8 mouse cellular contexts compared by ENCODE assay signal in the genomic region with DNA sequence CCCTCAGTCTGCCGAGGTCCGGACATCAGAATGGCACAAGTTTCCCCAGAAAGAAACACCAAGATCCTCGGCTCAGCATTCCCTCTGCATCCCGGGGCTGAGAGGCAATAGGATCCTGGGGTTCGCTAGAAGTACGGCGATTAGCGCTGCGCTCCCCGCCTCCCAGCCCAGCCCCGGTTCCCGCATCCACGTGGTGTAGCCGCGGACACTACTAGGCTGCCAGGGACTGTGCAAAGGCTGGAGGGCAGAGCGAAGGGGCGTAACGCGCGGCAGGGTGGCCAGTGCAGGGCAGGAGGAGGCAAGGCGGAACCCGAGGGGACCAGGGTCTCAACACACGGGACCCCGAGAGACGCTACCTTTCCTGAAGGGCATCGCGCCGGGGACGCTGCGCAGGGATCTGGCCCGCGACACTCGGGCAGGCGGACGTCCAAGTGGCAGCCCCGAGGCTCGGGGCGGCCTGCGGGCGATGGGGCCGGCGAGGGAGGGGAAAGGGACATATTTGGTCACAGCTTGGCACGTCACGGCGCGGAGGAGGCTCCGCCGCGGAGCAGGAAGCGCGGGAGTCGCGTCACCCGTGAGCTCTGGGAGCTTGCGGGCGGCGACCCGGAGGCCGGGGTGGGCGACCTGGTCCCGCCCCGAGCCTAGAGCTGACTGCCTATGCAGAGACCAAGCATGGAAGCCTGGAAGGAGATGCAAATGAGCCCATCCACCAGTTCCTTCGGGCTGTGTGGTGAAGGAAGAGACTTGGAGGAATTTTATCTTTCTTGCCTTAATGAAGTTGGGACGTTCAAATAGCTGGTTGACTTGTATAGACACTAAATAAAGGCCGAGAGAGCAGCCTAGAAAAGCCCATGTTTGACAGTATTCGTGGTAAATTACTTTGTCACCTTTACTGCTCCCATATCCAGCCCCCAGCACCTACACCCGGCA. TPM values are rescaled to one million over a fixed set of nuclear protein-coding genes. Genes with fewer than 3 reads are reported as not detected.
DNase-seq lines count a peak whose midpoint lies in the region; ATAC-seq lines count a peak whose summit lies in the region.

A gene (minus strand): TSS at position 607 of the 930 bp plus-strand sequence.

- peak within 1 kb of the TSS; percentile 99 for H3K4me2 ChIP-seq in intestine, embryonic 14.5 days (ENCODE audit: low read length)

- H3K36me3 ChIP-seq in intestine, embryonic 14.5 days (ENCODE audit: control insufficient read depth, insufficient read depth, low read length) = no peaks in the 10 kb centered on the region
- peaks cover 14% of the 10 kb centered on the region for H3K36me3 ChIP-seq in megakaryocyte, embryonic 14.5 days (replicated peaks; ENCODE audit: low read length)

- peaks cover 23% of the 10 kb centered on the region for H3K27me3 ChIP-seq in intestine, embryonic 14.5 days (replicated peaks; ENCODE audit: control insufficient read depth, insufficient read depth, low read length)
- H3K27me3 ChIP-seq in megakaryocyte, embryonic 14.5 days (replicated peaks) = no peaks in the 10 kb centered on the region

- 2% methylated on average over 67 of the region's 67 CpGs for WGBS in intestine, embryonic 14.5 days

- peak within 1 kb of the TSS; percentile 58 for H3K4me3 ChIP-seq in intestine, embryonic 14.5 days (ENCODE audit: low read depth, low read length)
- peak within 1 kb of the TSS; percentile 100 for H3K4me3 ChIP-seq in megakaryocyte, embryonic 14.5 days (replicated peaks)

- peak; percentile 88 for DNase-seq in T-cell, adult 2 months (ENCODE audit: low spot score)
- peak; percentile 64 for DNase-seq in embryo, embryonic 10.5 days (ENCODE audit: low spot score)
- peak; percentile 66 for DNase-seq in gastrocnemius, postnatal 36 days
- peak; percentile 79 for DNase-seq in intestine, embryonic 14.5 days (ENCODE audit: low spot score)
- DNase-seq in left cerebral cortex, postnatal 10 days (ENCODE audit: extremely low spot score in 1 of 2, low spot score in 2 of 2) = peak; percentile 30 to 77
- peak; percentile 67 to 69 for DNase-seq in right cerebral cortex, postnatal 10 days (ENCODE audit: low spot score in 2 of 2)
- peak; percentile 47 to 73 for DNase-seq in urinary bladder, postnatal 36 days (ENCODE audit: low spot score in 2 of 2)

- intact Hi-C loops in gastrocnemius, postnatal 36 days (cut with DNase I) = no loop called here
- intact Hi-C loops in left cerebral cortex, postnatal 10 days (cut with DNase I) = no loop called here

- no peaks in the 10 kb centered on the region for H3K9me3 ChIP-seq in intestine, embryonic 14.5 days (ENCODE audit: control insufficient read depth, low read length)
- no peaks in the 10 kb centered on the region for H3K9me3 ChIP-seq in megakaryocyte, embryonic 14.5 days

- no peak within 1 kb of the TSS for H3K27ac ChIP-seq in intestine, embryonic 14.5 days (ENCODE audit: low read depth)

- no peaks in the 10 kb centered on the region; the same call in 1 of the 2 replicates for H3K4me1 ChIP-seq in intestine, embryonic 14.5 days (replicated peaks; ENCODE audit: control insufficient read depth, insufficient read depth, low read length)
- H3K4me1 ChIP-seq in megakaryocyte, embryonic 14.5 days = peaks cover 58% of the 10 kb centered on the region

- peak; percentile 80 for ATAC-seq in intestine, embryonic 14.5 days (replicated peaks; ENCODE audit: low FRiP score, low TSS enrichment, low read depth)

- peak within 1 kb of the TSS; percentile 55 for H3K9ac ChIP-seq in intestine, embryonic 14.5 days (ENCODE audit: low read length)

RNA-seq across cellular contexts. Expression of the gene that starts here (rescaled TPM):
- 100 to 1,000 TPM; 128 to 161 TPM for total RNA-seq in gastrocnemius, postnatal 36 days (2021)
- 14.8 and 18.9 TPM in 2 replicates for polyA plus RNA-seq in intestine, embryonic 14.5 days (2014; fragmentation: Nextera tagmentation; extraction: Ambion mirVana)
- total RNA-seq in left cerebral cortex, postnatal 10 days (2021) = 10 to 100 TPM; 23.5 to 29.7 TPM
- 5.8 and 10.6 TPM in 2 replicates for polyA plus RNA-seq in megakaryocyte, embryonic 14.5 days (2012; ENCODE audit: insufficient read depth, low replicate concordance)

Comparison
In these comparisons a context has a peak if more than half of its experiments do, and no peak if none do; other contexts are left out.
1. RNA of the gene that starts here (total RNA-seq): 128 to 161 TPM in gastrocnemius, postnatal 36 days; 23.5 to 29.7 TPM in left cerebral cortex, postnatal 10 days; every median in the first group is over 4 times any median in the second.
2. Peak in every context shown above with its lines, with median percentiles within 50 percentile points of each other: DNase-seq.